Mouse (Mus musculus) testis, adult 2 months (tissue): ENCODE results near the gene Odr4. TPM values are rescaled to one million over a fixed set of nuclear protein-coding genes. Genes with fewer than 3 reads are reported as not detected.

Experiments used
- H3K27ac ChIP-seq: fragments of 200-500 bp; 2 replicates; pipeline ENCODE4 v1.5.1; 2012; ENCODE audit warnings: low read depth, low read length; ENCODE audit not compliant: control insufficient read depth, insufficient read depth
- H3K27me3 ChIP-seq: fragments of 200-500 bp; 2 replicates; pipeline ENCODE4 v1.6.1; 2012; ENCODE audit warnings: mild to moderate bottlenecking, low read length, moderate library complexity; ENCODE audit not compliant: control insufficient read depth, insufficient read depth
- H3K36me3 ChIP-seq: fragments of 200-500 bp; 2 replicates; pipeline ENCODE4 v1.6.1; 2012; ENCODE audit warnings: mild to moderate bottlenecking, low read length; ENCODE audit not compliant: control insufficient read depth, insufficient read depth
- H3K4me1 ChIP-seq: fragments of 200-500 bp; 2 replicates; pipeline ENCODE4 v1.6.1; 2012; ENCODE audit warnings: low read length; ENCODE audit not compliant: control insufficient read depth, insufficient read depth
- H3K4me3 ChIP-seq: fragments of 200-500 bp; 2 replicates; pipeline ENCODE4 v1.5.1; 2012; ENCODE audit warnings: low read depth, mild to moderate bottlenecking, low read length, moderate library complexity, mixed read lengths; ENCODE audit not compliant: control insufficient read depth
- CTCF ChIP-seq: fragments of 200-500 bp; IDR thresholded peaks from 2 replicates; pipeline ENCODE4 v1.5.1; 2012; ENCODE audit warnings: low read depth, mild to moderate bottlenecking, inconsistent platforms, low read length, moderate library complexity; ENCODE audit not compliant: control insufficient read depth, insufficient read depth, insufficient replicate concordance
- POLR2A ChIP-seq: fragments of 200-500 bp; IDR thresholded peaks from 2 replicates; pipeline ENCODE4 v1.6.1; 2012; ENCODE audit warnings: low read depth, mild to moderate bottlenecking, inconsistent platforms, low read length, moderate library complexity; ENCODE audit not compliant: control insufficient read depth
- polyA plus RNA-seq: library from polyadenylated mRNA; depleted of rRNA; stranded (reverse); fragments of >200 nt; gene quantifications from 2 replicates; pipeline ENCODE4 v1.2.3, GENCODE M21; 2012; rRNA removed

The Odr4 gene
- 2.8 and 4.2 TPM in 2 replicates for polyA plus RNA-seq

- Histone ChIP-seq H3K27me3 (no peaks in the 10 kb centered on the region), H3K4me1 (no peaks in the 10 kb centered on the region; the same call in 1 of the 2 replicates), H3K4me3 (peak within 1 kb of the TSS; percentile 97), H3K27ac (peak within 1 kb of the TSS; percentile 99), H3K36me3 (no peaks in the 10 kb centered on the region)
- TF ChIP-seq CTCF (peak; percentile 50; the same call in 1 of the 2 replicates), POLR2A (peak; percentile 63)
Measured at GRCm38 (mm10) chr1:150392638-150393487, at the start of gene Odr4, which contains the start of gene Tpr. TSS of gene Odr4 (minus strand) at chr1:150393080. TSS of gene Tpr (plus strand) at chr1:150392838.

- H3K4me1 ChIP-seq = no peaks in the 10 kb centered on the region
Measured at GRCm38 (mm10) chr1:150441731-150442130, 48.9 kb upstream of the Odr4 start.

GRCm38 (mm10) chr1:150438641-150439040, 45.8 kb upstream of the Odr4 start:
- Histone ChIP-seq H3K4me1 (no peaks in the 10 kb centered on the region), H3K4me3 (no peak overlapping the region), H3K27ac (no peak overlapping the region), H3K27me3 (no peaks in the 10 kb centered on the region), H3K36me3 (peaks cover 1% of the 10 kb centered on the region)
- no peak for TF ChIP-seq CTCF
- TF ChIP-seq POLR2A = no peak

More at GRCm38 (mm10) chr1:150441731-150442130, 48.9 kb upstream of the Odr4 start:
- H3K27ac ChIP-seq = no peak overlapping the region
- H3K4me3 ChIP-seq = no peak overlapping the region
- no peaks in the 10 kb centered on the region for H3K27me3 ChIP-seq
- TF ChIP-seq CTCF (no peak), POLR2A (no peak)
- peaks cover 1% of the 10 kb centered on the region for H3K36me3 ChIP-seq

- Histone ChIP-seq H3K27me3 (no peaks in the 10 kb centered on the region), H3K27ac (no peak overlapping the region), H3K4me3 (no peak overlapping the region), H3K4me1 (no peaks in the 10 kb centered on the region), H3K36me3 (peaks cover 4% of the 10 kb centered on the region)
- TF ChIP-seq POLR2A (no peak), CTCF (no peak)
Measured at GRCm38 (mm10) chr1:150426216-150426615, 33.3 kb upstream of the Odr4 start.

DNA sequence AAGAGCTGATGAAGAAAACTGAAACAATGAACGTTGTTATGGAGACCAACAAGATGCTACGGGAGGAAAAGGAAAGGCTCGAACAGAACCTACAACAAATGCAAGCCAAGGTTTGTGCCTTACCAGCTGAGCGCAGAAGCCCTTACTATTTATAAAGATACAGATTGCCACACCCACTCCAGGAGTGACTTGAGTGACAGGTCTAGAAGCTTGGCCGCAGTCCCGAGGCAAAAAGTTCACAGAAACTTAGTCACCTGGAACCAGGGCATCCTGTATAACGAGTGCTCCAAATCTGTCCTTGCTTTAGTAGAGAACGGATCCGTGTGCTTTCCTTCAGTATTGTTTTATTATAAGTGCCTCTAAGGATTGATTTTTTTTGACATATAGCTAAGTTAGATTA, 32.8 kb upstream of the Odr4 start:
- TF ChIP-seq POLR2A (no peak), CTCF (no peak)
- Histone ChIP-seq H3K27ac (no peak overlapping the region), H3K27me3 (no peaks in the 10 kb centered on the region), H3K36me3 (peaks cover 4% of the 10 kb centered on the region), H3K4me1 (no peaks in the 10 kb centered on the region), H3K4me3 (no peak overlapping the region)

GRCm38 (mm10) chr1:150418426-150418825, 25.5 kb upstream of the Odr4 start:
- peaks cover 3% of the 10 kb centered on the region for H3K36me3 ChIP-seq
- no peaks in the 10 kb centered on the region for H3K27me3 ChIP-seq
- no peak overlapping the region for H3K4me3 ChIP-seq
- no peak for TF ChIP-seq POLR2A
- no peak for TF ChIP-seq CTCF
- H3K27ac ChIP-seq = no peak overlapping the region
- no peaks in the 10 kb centered on the region for H3K4me1 ChIP-seq

- TF ChIP-seq CTCF (no peak), POLR2A (no peak)
- no peak overlapping the region for H3K4me3 ChIP-seq
- no peaks in the 10 kb centered on the region for H3K4me1 ChIP-seq
- peaks cover 7% of the 10 kb centered on the region for H3K36me3 ChIP-seq
- no peak overlapping the region for H3K27ac ChIP-seq
- no peaks in the 10 kb centered on the region for H3K27me3 ChIP-seq
Measured at GRCm38 (mm10) chr1:150416006-150416405, 23.1 kb upstream of the Odr4 start.
